Mouse (Mus musculus): ENCODE measurements around the gene Znrf4.

- no peak for TF ChIP-seq CTCF (IDR thresholded peaks at IDR 0.05; ENCODE audit: insufficient read depth, low read depth, low read length)
- no peak for TF ChIP-seq POLR2A (IDR thresholded peaks at IDR 0.05; ENCODE audit: insufficient read depth, low read depth, low read length)
Measured at GRCm38 (mm10) chr17:56522744-56523143, 10.5 kb upstream of the Znrf4 start.
